Mouse (Mus musculus): Measurements from ENCODE around the gene Trmt6. TPM values are rescaled to one million over a fixed set of nuclear protein-coding genes. Genes with fewer than 3 reads are reported as not detected.

The Trmt6 gene
- polyA plus RNA-seq, 1 experiment from 2014 or later: 31.7 TPM

GRCm38 (mm10) chr2:132793441-132794203 is 22.2 kb downstream of the Trmt6 start:
- WGBS: 89% methylated on average over 19 of the region's 19 CpGs
- no peak for DNase-seq (ENCODE audit: low spot score)
- no peaks in the 10 kb centered on the region for H3K4me1 ChIP-seq (replicated peaks)
- no peaks in the 10 kb centered on the region for H3K9me3 ChIP-seq
- no peak overlapping the region for H3K27ac ChIP-seq
- H3K4me3 ChIP-seq: no peak overlapping the region
- peaks cover 7% of the 10 kb centered on the region; the same call in 1 of the 2 replicates for H3K36me3 ChIP-seq
- no peaks in the 10 kb centered on the region for H3K27me3 ChIP-seq (ENCODE audit: insufficient read depth, poor library complexity, severe bottlenecking)

- no peaks in the 10 kb centered on the region for H3K9me3 ChIP-seq
Measured at GRCm38 (mm10) chr2:132784039-132784438, 31.8 kb downstream of the Trmt6 start.

GRCm38 (mm10) chr2:132781439-132782068 is 34.3 kb downstream of the Trmt6 start:
- peak; percentile 95 for DNase-seq (ENCODE audit: low spot score)
- H3K27ac ChIP-seq: peak overlapping the region; percentile 85
- no peaks in the 10 kb centered on the region for H3K9me3 ChIP-seq
- H3K4me3 ChIP-seq: peak overlapping the region; percentile 60
- H3K36me3 ChIP-seq: no peaks in the 10 kb centered on the region
- peaks cover 23% of the 10 kb centered on the region for H3K4me1 ChIP-seq (replicated peaks)
- H3K27me3 ChIP-seq (ENCODE audit: insufficient read depth, poor library complexity, severe bottlenecking): no peaks in the 10 kb centered on the region
- WGBS: 1% methylated on average over 41 of the region's 41 CpGs

More at GRCm38 (mm10) chr2:132784039-132784438, 31.8 kb downstream of the Trmt6 start:
- 88% methylated on average over 6 of the region's 6 CpGs for WGBS
- Histone ChIP-seq H3K27me3 (ENCODE audit: insufficient read depth, poor library complexity, severe bottlenecking) (no peaks in the 10 kb centered on the region), H3K4me3 (no peak overlapping the region), H3K36me3 (no peaks in the 10 kb centered on the region), H3K4me1 (replicated peaks) (peaks cover 15% of the 10 kb centered on the region), H3K27ac (no peak overlapping the region)
- DNase-seq (ENCODE audit: low spot score): no peak

- WGBS: 12% methylated on average over 4 of the region's 4 CpGs
- Histone ChIP-seq H3K4me1 (replicated peaks) (peaks cover 24% of the 10 kb centered on the region), H3K27me3 (ENCODE audit: insufficient read depth, poor library complexity, severe bottlenecking) (no peaks in the 10 kb centered on the region), H3K36me3 (no peaks in the 10 kb centered on the region), H3K4me3 (peak within 1 kb of the TSS; percentile 60), H3K9me3 (no peaks in the 10 kb centered on the region), H3K27ac (peak within 1 kb of the TSS; percentile 85)
- no peak for DNase-seq (ENCODE audit: low spot score)
Measured at GRCm38 (mm10) chr2:132780978-132781377, 34.9 kb downstream of the Trmt6 start, which contains the start of gene Chgb. Chgb (plus strand) TSS chr2:132781278.

GRCm38 (mm10) chr2:132770822-132771221 is 45.0 kb downstream of the Trmt6 start:
- Histone ChIP-seq H3K36me3 (no peaks in the 10 kb centered on the region), H3K27ac (no peak overlapping the region), H3K9me3 (no peaks in the 10 kb centered on the region), H3K4me1 (replicated peaks) (no peaks in the 10 kb centered on the region), H3K4me3 (no peak overlapping the region), H3K27me3 (ENCODE audit: insufficient read depth, poor library complexity, severe bottlenecking) (no peaks in the 10 kb centered on the region)
- DNase-seq (ENCODE audit: low spot score): no peak
- WGBS: 78% methylated on average over 1 of the region's 1 CpGs

- 0 out of 2 replicates have a peak, but pooled peaks cover 6% of the 10 kb centered on the region for H3K4me1 ChIP-seq (replicated peaks)
- 72% methylated on average over 5 of the region's 5 CpGs for WGBS
- H3K9me3 ChIP-seq: no peaks in the 10 kb centered on the region
- no peak overlapping the region for H3K4me3 ChIP-seq
- H3K36me3 ChIP-seq: no peaks in the 10 kb centered on the region
- DNase-seq (ENCODE audit: low spot score): no peak
- no peak overlapping the region for H3K27ac ChIP-seq
- H3K27me3 ChIP-seq (ENCODE audit: insufficient read depth, poor library complexity, severe bottlenecking): no peaks in the 10 kb centered on the region
Measured at GRCm38 (mm10) chr2:132757911-132758310, 57.9 kb downstream of the Trmt6 start.

Other genes with a start within 250 kb of the Trmt6 start
- 33.1 and 36.4 TPM in 2 replicates for gene Gpcpd1, start 228.3 kb downstream of the Trmt6 start, polyA plus RNA-seq (2016; fragmentation: Nextera tagmentation; extraction: Ambion mirVana)
- gene Shld1, start 129.1 kb downstream of the Trmt6 start, polyA plus RNA-seq (2016; fragmentation: Nextera tagmentation; extraction: Ambion mirVana): 17.4 and 20.1 TPM in 2 replicates
- gene Chgb, start 34.8 kb downstream of the Trmt6 start, polyA plus RNA-seq (2016; fragmentation: Nextera tagmentation; extraction: Ambion mirVana): 9.0 and 16.3 TPM in 2 replicates
- gene Mcm8, start 86 bp upstream of the Trmt6 start, polyA plus RNA-seq (2016; fragmentation: Nextera tagmentation; extraction: Ambion mirVana): 19.8 and 30.9 TPM in 2 replicates
- 8.5 and 8.7 TPM in 2 replicates for gene Crls1, start 30.6 kb upstream of the Trmt6 start, polyA plus RNA-seq (2016; fragmentation: Nextera tagmentation; extraction: Ambion mirVana)
- 0.31 and 0.45 TPM in 2 replicates for gene Lrrn4, start 64.8 kb upstream of the Trmt6 start, polyA plus RNA-seq (2016; fragmentation: Nextera tagmentation; extraction: Ambion mirVana)
- gene Fermt1, start 129.9 kb upstream of the Trmt6 start, polyA plus RNA-seq (2016; fragmentation: Nextera tagmentation; extraction: Ambion mirVana): 8.6 and 8.7 TPM in 2 replicates

Data from hindbrain, embryonic 10.5 days (tissue).